ENCODE assay signal across 17 mouse cellular contexts in genomic region chr11:87973559-87974305, GRCm38 (mm10). TPM values are rescaled to one million over a fixed set of nuclear protein-coding genes. Genes with fewer than 3 reads are reported as not detected.
DNase-seq lines count a peak whose midpoint lies in the region; ATAC-seq and TF ChIP-seq lines count a peak whose summit lies in the region.
"Had no signal": no experiment of that assay in that cellular context is flagged by ENCODE, and none has a peak within 500 bp of the region (broad histone marks: within the 10 kb centered on the region; RNA-seq: fewer than 3 reads in every experiment).

No protein-coding gene starts in this region.

- peak; percentile 63 for TF ChIP-seq RAD21 in CH12.LX (IDR thresholded peaks at IDR 0.05; ENCODE audit: low read depth, low read length)

- no peaks in the 10 kb centered on the region for H3K9me3 ChIP-seq in lung, postnatal 0 days (ENCODE audit: low read length)
- no peaks in the 10 kb centered on the region for H3K9me3 ChIP-seq in CH12.LX (replicated peaks; ENCODE audit: low read length)
- H3K9me3 ChIP-seq: G1E; heart, embryonic 15.5 days; lung, embryonic 15.5 days had no signal

- no peak for TF ChIP-seq POLR2A in CH12.LX (IDR thresholded peaks at IDR 0.05; ENCODE audit: low read depth, low read length)
- no peak for TF ChIP-seq POLR2A in brain, embryonic 14.5 days (IDR thresholded peaks at IDR 0.05; ENCODE audit: borderline replicate concordance, extremely low read depth, insufficient read depth, insufficient read length, poor library complexity, severe bottlenecking)

- no peak overlapping the region for H3K9ac ChIP-seq in lung, postnatal 0 days (replicated peaks; ENCODE audit: low read depth)
- H3K9ac ChIP-seq in CH12.LX (ENCODE audit: insufficient read depth, low read depth), result no peak overlapping the region
- H3K9ac ChIP-seq: heart, embryonic 15.5 days; lung, embryonic 15.5 days had no signal

- WGBS in lung, postnatal 0 days, result 36% methylated on average over 10 of the region's 10 CpGs

- no peak for ATAC-seq in lung, postnatal 0 days

- H3K4me2 ChIP-seq in lung, postnatal 0 days (replicated peaks; ENCODE audit: low read depth, low read length), result no peak overlapping the region
- H3K4me2 ChIP-seq in CH12.LX (ENCODE audit: insufficient read depth, low read depth, poor library complexity, severe bottlenecking), result no peak overlapping the region
- H3K4me2 ChIP-seq: heart, embryonic 15.5 days; lung, embryonic 15.5 days had no signal

- H3K27me3 ChIP-seq in lung, postnatal 0 days (replicated peaks; ENCODE audit: insufficient read depth, low read length), result no peaks in the 10 kb centered on the region
- peaks cover 28% of the 10 kb centered on the region for H3K27me3 ChIP-seq in CH12.LX (replicated peaks)
- H3K27me3 ChIP-seq: lung, embryonic 15.5 days had no signal

- in situ Hi-C loops in CH12.LX (cut with MboI; ENCODE audit: low pct_ligation_motif_present, low pct_unique_long_range_greater_than_20kb, low sequenced_read_pairs), result no loop called here

- intact Hi-C loops in gastrocnemius, adult 2 months (cut with DNase I), result loop anchor here (5.0 to 10.0 kb wide), 2 partner anchors 234 to 851 kb away; no protein-coding TSS in a partner anchor

- dilution Hi-C loops in CH12.LX (cut with MboI; ENCODE audit: extremely low pct_ligation_motif_present, extremely low pct_unique_long_range_greater_than_20kb, low sequenced_read_pairs), result no loop called here

- peak; percentile 28; the same call in 1 of the 2 replicates for TF ChIP-seq CTCF in gastrocnemius, adult 2 months (IDR thresholded peaks at IDR 0.05)
- TF ChIP-seq CTCF in lung, postnatal 0 days (IDR thresholded peaks at IDR 0.05), result peak; percentile 55
- peak in 1 of 2 experiments; percentile 64; a peak in 2 of 4 replicates for TF ChIP-seq CTCF in CH12.LX (conservative IDR thresholded peaks at IDR 0.05 in 1 of 2, IDR thresholded peaks at IDR 0.05 in 1 of 2; ENCODE audit: low read depth in 2 of 2, low read length in 2 of 2)
- peak; percentile 17; the same call in 1 of the 2 replicates for TF ChIP-seq CTCF in brain, embryonic 14.5 days (IDR thresholded peaks at IDR 0.05; ENCODE audit: borderline replicate concordance, extremely low read depth, insufficient read depth, insufficient read length)

- no peak overlapping the region for H3K4me3 ChIP-seq in gastrocnemius, adult 2 months
- H3K4me3 ChIP-seq in lung, postnatal 0 days (ENCODE audit: low read depth, low read length), result no peak overlapping the region
- no peak overlapping the region for H3K4me3 ChIP-seq in CH12.LX (replicated peaks in 1 of 3; ENCODE audit: low read depth in 2 of 3, low read length in 2 of 3, poor library complexity in 1 of 3)
- H3K4me3 ChIP-seq: heart, embryonic 15.5 days; lung, embryonic 15.5 days; myocyte had no signal

- no peaks in the 10 kb centered on the region for H3K36me3 ChIP-seq in lung, postnatal 0 days (ENCODE audit: insufficient read depth, low read length)
- H3K36me3 ChIP-seq in CH12.LX (replicated peaks in 1 of 2; ENCODE audit: control insufficient read depth in 1 of 2, insufficient read depth in 1 of 2, low read length in 1 of 2), result peaks cover 11 to 25% of the 10 kb centered on the region in 2 experiments

- TF ChIP-seq EP300 in lung, postnatal 0 days (IDR thresholded peaks at IDR 0.05), result no peak
- no peak for TF ChIP-seq EP300 in CH12.LX (IDR thresholded peaks at IDR 0.05; ENCODE audit: low read length)

- no peaks in the 10 kb centered on the region for H3K4me1 ChIP-seq in lung, postnatal 0 days (ENCODE audit: insufficient read depth, low read depth, low read length)
- peaks cover 2 to 15% of the 10 kb centered on the region in 2 experiments; a peak in 3 of 4 replicates for H3K4me1 ChIP-seq in CH12.LX (ENCODE audit: control insufficient read depth in 1 of 2, insufficient read depth in 2 of 2)

- H3K27ac ChIP-seq in gastrocnemius, adult 2 months, result no peak overlapping the region
- H3K27ac ChIP-seq in lung, postnatal 0 days (ENCODE audit: low read length), result no peak overlapping the region
- no peak overlapping the region for H3K27ac ChIP-seq in CH12.LX (ENCODE audit: insufficient read depth, low read depth)
- H3K27ac ChIP-seq: heart, embryonic 15.5 days; lung, embryonic 15.5 days had no signal

- H3K79me2 ChIP-seq in CH12.LX (replicated peaks; ENCODE audit: control insufficient read depth, extremely low read depth, insufficient read depth, poor library complexity, severe bottlenecking), result no peaks in the 10 kb centered on the region

- DNase-seq in gastrocnemius, adult 2 months, result no peak
- no peak for DNase-seq in gastrocnemius, postnatal 4 days (ENCODE audit: low spot score in 2 of 2)
- DNase-seq in lung, postnatal 0 days (ENCODE audit: low spot score), result peak; percentile 27
- DNase-seq in lung, adult 18-20 months, result no peak
- DNase-seq in CH12.LX (ENCODE audit: extremely low read depth), result peak; percentile 49
- peak; percentile 50 for DNase-seq in brain, embryonic 14.5 days (ENCODE audit: low read depth)
- no peak for DNase-seq in right cerebral cortex, postnatal 4 days
- no peak for DNase-seq in cerebellum, adult 8-10 months

TF ChIP-seq in CH12.LX, 34 proteins besides CTCF, POLR2A, EP300 and RAD21:
- no peak for TF ChIP-seq ELF1 (IDR thresholded peaks at IDR 0.05; ENCODE audit: low read depth, low read length)
- no peak for TF ChIP-seq GABPA (IDR thresholded peaks at IDR 0.05; ENCODE audit: insufficient replicate concordance, low read depth, low read length)
- TF ChIP-seq CHD1 (IDR thresholded peaks at IDR 0.05; ENCODE audit: low read depth, low read length), result no peak
- no peak for TF ChIP-seq KAT2A (IDR thresholded peaks at IDR 0.05; ENCODE audit: insufficient replicate concordance, low read length)
- no peak for TF ChIP-seq MXI1 (IDR thresholded peaks at IDR 0.05; ENCODE audit: low read depth, low read length)
- no peak for TF ChIP-seq MYC (IDR thresholded peaks at IDR 0.05; ENCODE audit: low read depth, low read length)
- no peak for TF ChIP-seq CHD2 (IDR thresholded peaks at IDR 0.05; ENCODE audit: low read length)
- TF ChIP-seq SMC3 (IDR thresholded peaks at IDR 0.05; ENCODE audit: low read depth, low read length), result peak; percentile 66
TF ChIP-seq in CH12.LX: peak in this region for 1.

RNA-seq across cellular contexts. Expression of gene Dynll2, which starts 13.6 kb away (rescaled TPM):
- total RNA-seq in gastrocnemius, adult 2 months (2021), result 100 to 1,000 TPM; 193 to 205 TPM
- 100 to 1,000 TPM; 113 to 114 TPM for total RNA-seq in gastrocnemius, postnatal 4 days (2021)
- 12.3 and 14.5 TPM in 2 replicates for polyA plus RNA-seq in lung, postnatal 0 days (2015; fragmentation: Nextera tagmentation; extraction: Ambion mirVana)
- total RNA-seq in CH12.LX (2012; rRNA removed) (35.8 and 43.0 TPM in 2 replicates), CH12.LX (2014; rRNA removed) (13.0 and 14.0 TPM in 2 replicates)
- 147 and 148 TPM in 2 replicates for polyA plus RNA-seq in CH12.LX (2012; ENCODE audit: insufficient read length, low read depth)
- 227 and 321 TPM in 2 replicates for polyA plus RNA-seq in brain, embryonic 14.5 days (2012; rRNA removed)

RNA-seq across cellular contexts. Expression of gene Olfr464, which starts 53.0 kb away (rescaled TPM):
- total RNA-seq in gastrocnemius, adult 2 months (2021), result not detected
- total RNA-seq in gastrocnemius, postnatal 4 days (2021), result not detected
- polyA plus RNA-seq in lung, postnatal 0 days (2015; fragmentation: Nextera tagmentation; extraction: Ambion mirVana), result not detected in 2 replicates
- total RNA-seq in CH12.LX (2012; rRNA removed) (not detected in 2 replicates), CH12.LX (2014; rRNA removed) (not detected in 2 replicates)
- polyA plus RNA-seq in CH12.LX (2012; ENCODE audit: insufficient read length, low read depth), result not detected in 2 replicates
- 0.18 TPM in 1 of 2 replicates, not detected in the other for polyA plus RNA-seq in brain, embryonic 14.5 days (2012; rRNA removed)
- total RNA-seq: adrenal gland, postnatal 10 days; G1E; gastrocnemius, adult 8-10 months had no signal
- polyA plus RNA-seq: cerebellum, adult 2 months; G1E; heart, embryonic 15.5 days; intestine, embryonic 14.5 days; large intestine, adult 2 months; lung, embryonic 15.5 days; myocyte had no signal

Comparison
In these comparisons a context has a peak if more than half of its experiments do, and no peak if none do; other contexts are left out.
1. DNase-seq: peak in lung, postnatal 0 days (single experiment), CH12.LX (single experiment) and brain, embryonic 14.5 days (single experiment); none in gastrocnemius, adult 2 months (single experiment), gastrocnemius, postnatal 4 days (0 of 2), lung, adult 18-20 months (0 of 2), right cerebral cortex, postnatal 4 days (single experiment) and cerebellum, adult 8-10 months (single experiment).